Mouse (Mus musculus): ENCODE data around the gene Clmp. TPM values are rescaled to one million over a fixed set of nuclear protein-coding genes. Genes with fewer than 3 reads are reported as not detected.

Gene Clmp
- polyA plus RNA-seq, 1 experiment: 1.4 TPM

- no peaks in the 10 kb centered on the region for H3K27me3 ChIP-seq (ENCODE audit: control insufficient read depth, insufficient read depth, low read length)
- no peak overlapping the region for H3K4me3 ChIP-seq (ENCODE audit: extremely low read depth, insufficient read depth, insufficient read length)
- WGBS: 72% methylated on average over 4 of the region's 4 CpGs
- no peak for TF ChIP-seq POLR2A (IDR thresholded peaks at IDR 0.05; ENCODE audit: low read depth, low read length)
- no peak for TF ChIP-seq CTCF (IDR thresholded peaks at IDR 0.05; ENCODE audit: extremely low read depth, insufficient read depth, insufficient read length, insufficient replicate concordance)
- H3K27ac ChIP-seq (ENCODE audit: insufficient read depth, low read length): no peak overlapping the region
- DNase-seq (ENCODE audit: low read depth in 1 of 2, low spot score in 2 of 2): no peak
- H3K4me1 ChIP-seq (ENCODE audit: control insufficient read depth, insufficient read depth, insufficient read length): no peaks in the 10 kb centered on the region
- no peaks in the 10 kb centered on the region for H3K36me3 ChIP-seq (ENCODE audit: control insufficient read depth, insufficient read depth, low read length)
These were observed 14.3 kb upstream of the Clmp start for GRCm38 (mm10) chr9:40671323-40671930.

- Histone ChIP-seq H3K36me3 (ENCODE audit: control insufficient read depth, insufficient read depth, low read length) (no peaks in the 10 kb centered on the region), H3K4me3 (ENCODE audit: extremely low read depth, insufficient read depth, insufficient read length) (no peak overlapping the region), H3K27ac (ENCODE audit: insufficient read depth, low read length) (no peak overlapping the region), H3K27me3 (ENCODE audit: control insufficient read depth, insufficient read depth, low read length) (no peaks in the 10 kb centered on the region), H3K4me1 (ENCODE audit: control insufficient read depth, insufficient read depth, insufficient read length) (no peaks in the 10 kb centered on the region)
- TF ChIP-seq POLR2A (IDR thresholded peaks at IDR 0.05; ENCODE audit: low read depth, low read length): no peak
- no peak for TF ChIP-seq CTCF (IDR thresholded peaks at IDR 0.05; ENCODE audit: extremely low read depth, insufficient read depth, insufficient read length, insufficient replicate concordance)
- 83% methylated on average over 12 of the region's 12 CpGs for WGBS
- no peak for DNase-seq (ENCODE audit: low read depth in 1 of 2, low spot score in 2 of 2)
These were observed 10.4 kb upstream of the Clmp start for GRCm38 (mm10) chr9:40675203-40675958.

GRCm38 (mm10) chr9:40678653-40679052 is 7.1 kb upstream of the Clmp start:
- no peaks in the 10 kb centered on the region for H3K4me1 ChIP-seq (ENCODE audit: control insufficient read depth, insufficient read depth, insufficient read length)
- H3K4me3 ChIP-seq (ENCODE audit: extremely low read depth, insufficient read depth, insufficient read length): no peak overlapping the region
- no peak for DNase-seq (ENCODE audit: low read depth in 1 of 2, low spot score in 2 of 2)
- 63% methylated on average over 4 of the region's 4 CpGs for WGBS
- H3K36me3 ChIP-seq (ENCODE audit: control insufficient read depth, insufficient read depth, low read length): no peaks in the 10 kb centered on the region
- no peak for TF ChIP-seq CTCF (IDR thresholded peaks at IDR 0.05; ENCODE audit: extremely low read depth, insufficient read depth, insufficient read length, insufficient replicate concordance)
- TF ChIP-seq POLR2A (IDR thresholded peaks at IDR 0.05; ENCODE audit: low read depth, low read length): no peak
- H3K27me3 ChIP-seq (ENCODE audit: control insufficient read depth, insufficient read depth, low read length): no peaks in the 10 kb centered on the region
- no peak overlapping the region for H3K27ac ChIP-seq (ENCODE audit: insufficient read depth, low read length)

GRCm38 (mm10) chr9:40686421-40686899 is 698 bp downstream of the Clmp start:
- Histone ChIP-seq H3K27me3 (ENCODE audit: control insufficient read depth, insufficient read depth, low read length) (peaks cover 5% of the 10 kb centered on the region), H3K36me3 (ENCODE audit: control insufficient read depth, insufficient read depth, low read length) (no peaks in the 10 kb centered on the region), H3K27ac (ENCODE audit: insufficient read depth, low read length) (no peak overlapping the region), H3K4me1 (ENCODE audit: control insufficient read depth, insufficient read depth, insufficient read length) (no peaks in the 10 kb centered on the region), H3K4me3 (ENCODE audit: extremely low read depth, insufficient read depth, insufficient read length) (peak overlapping the region; percentile 38; the same call in 1 of the 2 replicates)
- TF ChIP-seq CTCF (IDR thresholded peaks at IDR 0.05; ENCODE audit: extremely low read depth, insufficient read depth, insufficient read length, insufficient replicate concordance) (no peak), POLR2A (IDR thresholded peaks at IDR 0.05; ENCODE audit: low read depth, low read length) (no peak)
- WGBS: 3% methylated on average over 23 of the region's 23 CpGs
- DNase-seq (ENCODE audit: low read depth in 1 of 2, low spot score in 2 of 2): no peak

GRCm38 (mm10) chr9:40687053-40687452 is 1.3 kb downstream of the Clmp start:
- no peak overlapping the region for H3K4me3 ChIP-seq (ENCODE audit: extremely low read depth, insufficient read depth, insufficient read length)
- H3K4me1 ChIP-seq (ENCODE audit: control insufficient read depth, insufficient read depth, insufficient read length): no peaks in the 10 kb centered on the region
- DNase-seq (ENCODE audit: low read depth in 1 of 2, low spot score in 2 of 2): no peak
- H3K27me3 ChIP-seq (ENCODE audit: control insufficient read depth, insufficient read depth, low read length): peaks cover 5% of the 10 kb centered on the region
- H3K36me3 ChIP-seq (ENCODE audit: control insufficient read depth, insufficient read depth, low read length): no peaks in the 10 kb centered on the region
- no peak overlapping the region for H3K27ac ChIP-seq (ENCODE audit: insufficient read depth, low read length)
- TF ChIP-seq POLR2A (IDR thresholded peaks at IDR 0.05; ENCODE audit: low read depth, low read length) (no peak), CTCF (IDR thresholded peaks at IDR 0.05; ENCODE audit: extremely low read depth, insufficient read depth, insufficient read length, insufficient replicate concordance) (no peak)
- WGBS: 76% methylated on average over 5 of the region's 5 CpGs

GRCm38 (mm10) chr9:40687553-40687952 is 1.8 kb downstream of the Clmp start:
- no peak for DNase-seq (ENCODE audit: low read depth in 1 of 2, low spot score in 2 of 2)
- H3K4me3 ChIP-seq (ENCODE audit: extremely low read depth, insufficient read depth, insufficient read length): no peak overlapping the region
- WGBS: 75% methylated on average over 3 of the region's 3 CpGs
- H3K36me3 ChIP-seq (ENCODE audit: control insufficient read depth, insufficient read depth, low read length): no peaks in the 10 kb centered on the region
- no peak overlapping the region for H3K27ac ChIP-seq (ENCODE audit: insufficient read depth, low read length)
- no peaks in the 10 kb centered on the region for H3K4me1 ChIP-seq (ENCODE audit: control insufficient read depth, insufficient read depth, insufficient read length)
- TF ChIP-seq POLR2A (IDR thresholded peaks at IDR 0.05; ENCODE audit: low read depth, low read length) (no peak), CTCF (IDR thresholded peaks at IDR 0.05; ENCODE audit: extremely low read depth, insufficient read depth, insufficient read length, insufficient replicate concordance) (no peak)
- H3K27me3 ChIP-seq (ENCODE audit: control insufficient read depth, insufficient read depth, low read length): peaks cover 5% of the 10 kb centered on the region

- Histone ChIP-seq H3K4me1 (ENCODE audit: control insufficient read depth, insufficient read depth, insufficient read length) (no peaks in the 10 kb centered on the region), H3K27me3 (ENCODE audit: control insufficient read depth, insufficient read depth, low read length) (peaks cover 5% of the 10 kb centered on the region), H3K4me3 (ENCODE audit: extremely low read depth, insufficient read depth, insufficient read length) (no peak overlapping the region), H3K36me3 (ENCODE audit: control insufficient read depth, insufficient read depth, low read length) (no peaks in the 10 kb centered on the region), H3K27ac (ENCODE audit: insufficient read depth, low read length) (no peak overlapping the region)
- DNase-seq (ENCODE audit: low read depth in 1 of 2, low spot score in 2 of 2): no peak
- 85% methylated on average over 7 of the region's 7 CpGs for WGBS
- TF ChIP-seq POLR2A (IDR thresholded peaks at IDR 0.05; ENCODE audit: low read depth, low read length) (no peak), CTCF (IDR thresholded peaks at IDR 0.05; ENCODE audit: extremely low read depth, insufficient read depth, insufficient read length, insufficient replicate concordance) (no peak)
These were observed 4.7 kb downstream of the Clmp start for GRCm38 (mm10) chr9:40690511-40690910.
